Mouse (Mus musculus) sigmoid colon, adult 10 weeks (tissue): ENCODE measurements around the gene Fhod1. TPM values are rescaled to one million over a fixed set of nuclear protein-coding genes. Genes with fewer than 3 reads are reported as not detected.

Experiments used
- polyA plus RNA-seq: library from polyadenylated mRNA; stranded (reverse); fragments of 350-450 nt; fragmentation: Illumina TruSeq; extraction: RNeasy Lipid Tissue Mini Kit (QIAGEN cat#74804); gene quantifications from one replicate; pipeline ENCODE4 v1.2.3, GENCODE M21; 2014; ENCODE audit warnings: low read depth, low replicate concordance

Fhod1 gene
- 0.28 TPM for polyA plus RNA-seq

DNA sequence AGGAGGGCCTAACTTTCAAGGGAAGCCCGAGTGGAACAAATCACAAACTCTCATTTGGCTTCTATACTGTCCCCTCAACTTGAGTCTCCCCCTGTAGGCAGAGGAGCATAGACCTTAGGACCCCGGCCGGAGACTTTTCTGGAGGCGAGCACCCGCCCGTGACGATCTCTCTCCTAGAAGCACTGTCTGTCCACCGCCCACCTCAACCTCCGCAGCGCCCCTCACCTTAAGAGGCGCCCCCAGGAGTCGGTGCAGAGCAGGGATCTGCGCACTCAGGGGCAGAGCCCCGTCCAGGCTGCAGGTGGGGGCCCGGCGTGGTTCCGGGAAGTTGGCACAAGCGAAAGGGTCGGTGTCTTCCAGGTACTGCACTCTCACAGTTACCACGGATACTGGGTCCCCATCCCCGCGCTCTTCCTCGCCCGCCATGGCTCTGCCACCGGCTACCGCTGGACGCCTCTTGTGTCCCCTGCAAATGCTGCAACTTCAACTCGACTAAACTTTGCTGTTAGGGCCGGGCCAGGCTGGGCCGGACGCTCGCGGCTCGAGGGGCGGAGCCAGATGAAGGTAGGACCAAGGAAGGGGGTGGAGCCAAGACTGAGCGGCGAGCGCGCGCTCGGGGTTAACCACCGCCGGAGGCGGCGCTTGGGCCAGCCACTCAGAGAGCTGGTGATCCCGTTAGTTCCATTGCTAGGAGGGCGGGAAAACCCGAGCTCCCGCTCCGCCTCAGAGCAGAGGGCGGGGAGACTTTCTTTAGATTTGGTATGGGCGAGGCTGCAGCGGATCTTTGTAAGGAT lies at the start of gene Fhod1:
TSS of gene Fhod1 (minus strand) at position 526 of the 794 bp plus-strand sequence.

DNA sequence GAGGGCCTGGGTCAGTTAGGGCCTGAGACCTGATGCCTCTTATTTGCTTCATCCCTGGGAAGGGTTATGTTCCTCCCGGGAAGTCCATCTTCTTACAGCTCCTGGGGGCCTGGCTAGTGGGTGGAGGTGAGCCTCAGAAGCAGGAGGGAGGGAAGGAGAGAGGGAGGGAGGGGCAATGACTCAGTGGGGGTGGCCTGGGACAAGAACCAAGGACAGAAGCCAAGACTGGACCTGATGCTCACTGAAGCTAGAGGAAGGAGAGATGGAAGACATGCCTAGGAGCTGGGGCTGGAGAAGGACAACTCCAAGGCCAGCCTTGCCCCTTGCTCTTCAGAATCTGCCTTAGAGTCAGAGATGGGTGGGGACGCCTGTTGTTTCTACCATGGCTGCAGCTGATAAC lies 25.3 kb upstream of the Fhod1 start, which contains the start of gene Plekhg4:
TSS of gene Plekhg4 (plus strand) at position 243 of the 400 bp plus-strand sequence.

DNA sequence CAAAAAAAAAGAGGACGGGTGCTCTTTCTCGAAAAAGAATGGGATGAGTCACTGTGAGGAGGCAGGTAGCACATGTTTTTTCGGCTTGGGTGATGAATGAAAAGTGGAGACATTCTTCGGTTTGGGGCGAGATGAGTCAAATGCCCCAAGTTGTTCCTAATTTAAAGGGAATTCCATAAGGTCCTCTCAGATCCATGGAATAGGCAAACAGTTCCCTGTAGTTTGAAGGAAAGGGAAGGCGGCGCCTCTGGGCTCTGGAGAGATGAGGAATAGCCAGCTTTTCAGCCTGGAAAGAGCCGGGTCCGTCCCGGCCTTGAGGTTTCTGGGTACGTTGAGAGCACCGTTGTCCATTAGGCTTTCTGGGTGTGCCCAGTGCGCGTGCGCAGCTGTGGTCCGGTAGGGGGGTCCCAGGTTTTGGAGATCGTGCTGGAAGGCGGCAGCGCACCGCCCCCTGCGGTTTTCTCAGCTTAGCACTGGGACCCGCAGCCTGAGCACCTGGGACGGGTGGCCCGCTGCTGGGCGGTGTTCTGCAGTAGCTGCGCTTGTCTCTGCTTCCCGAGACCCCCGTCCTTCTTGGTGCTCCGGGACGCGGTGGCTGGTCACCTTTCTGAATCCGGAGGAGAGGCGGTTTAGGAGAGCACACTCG lies 820 bp upstream of the Fhod1 start, which contains the start of gene Slc9a5:
TSS of gene Slc9a5 (plus strand) at position 394 of the 646 bp plus-strand sequence.

DNA sequence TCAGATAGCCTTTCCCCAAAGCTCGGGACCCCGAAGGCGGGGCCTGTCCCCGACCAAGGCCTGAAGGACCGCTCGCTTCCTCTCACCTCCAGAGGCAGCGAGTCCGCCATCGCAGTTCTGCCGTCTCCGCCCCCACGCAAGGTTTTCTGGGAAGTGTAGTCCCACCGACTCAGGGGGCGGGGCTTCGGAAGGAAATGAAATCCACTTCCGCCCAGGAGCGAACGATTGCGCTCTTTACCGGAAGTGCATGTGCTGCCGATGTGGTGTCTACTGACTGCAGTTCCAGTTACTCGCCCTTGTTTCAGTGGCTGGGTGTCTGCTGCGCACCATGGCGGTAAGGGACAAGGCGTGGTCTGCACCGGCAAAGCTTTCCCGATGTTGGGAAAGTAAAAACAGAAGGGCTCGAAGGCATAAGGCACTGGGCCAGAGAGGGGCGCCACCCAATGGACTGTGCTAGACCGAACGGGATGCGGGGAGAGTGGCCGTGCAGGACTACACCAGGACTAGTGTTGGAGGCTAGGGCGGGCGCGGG lies 21.5 kb downstream of the Fhod1 start, which contains the start of the genes Lrrc29 and Tmem208:
TSS of gene Lrrc29 (minus strand) at position 138 of the 532 bp plus-strand sequence.
TSS of gene Tmem208 (plus strand) at position 214 of the 532 bp plus-strand sequence.

DNA sequence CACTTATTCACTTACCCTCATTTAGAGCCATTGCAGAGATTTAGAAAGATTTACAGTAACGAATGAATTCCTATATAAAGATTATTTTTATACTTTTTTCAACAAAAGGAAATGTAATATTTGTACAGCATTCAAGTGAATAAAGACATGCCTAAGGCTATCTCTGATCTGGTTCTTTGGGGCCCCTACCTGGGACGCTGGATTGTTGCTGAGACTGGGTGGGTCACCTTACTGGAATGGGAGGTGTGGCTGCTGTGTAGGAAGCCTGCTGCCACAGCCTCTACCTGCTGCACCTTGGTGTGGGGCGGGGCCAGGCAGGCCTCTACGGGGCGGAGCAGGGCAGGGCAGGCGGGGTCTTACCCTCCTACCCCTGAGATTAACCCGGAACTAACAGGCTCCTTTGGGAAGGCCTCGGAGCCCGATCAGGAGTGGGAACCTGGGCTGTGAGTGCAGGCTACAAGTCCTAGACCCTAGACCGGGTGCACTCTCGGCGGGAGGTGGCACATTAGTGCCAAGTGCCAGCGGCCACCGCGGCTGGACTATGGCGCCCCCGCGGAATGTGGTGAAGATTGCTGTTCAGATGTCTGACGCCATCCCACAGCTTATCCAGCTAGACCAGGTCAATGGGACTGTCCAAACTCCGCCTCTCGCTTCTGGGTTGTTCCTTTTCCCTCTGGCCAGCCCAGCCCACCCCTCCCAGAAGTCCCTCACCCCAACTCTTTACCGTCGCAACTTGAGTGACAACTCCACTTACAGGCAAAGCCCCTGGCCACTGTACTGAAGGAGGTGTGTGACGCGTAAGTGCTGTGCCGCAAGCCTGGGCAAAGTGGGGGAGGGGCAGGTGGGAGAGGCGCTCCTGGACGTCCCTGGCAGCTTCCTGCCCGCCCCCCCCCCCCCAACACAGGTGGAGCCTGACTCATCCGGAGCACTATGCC lies 42.3 kb downstream of the Fhod1 start, which contains the start of gene Elmo3:
TSS of gene Elmo3 (plus strand) at position 391 of the 935 bp plus-strand sequence.

DNA sequence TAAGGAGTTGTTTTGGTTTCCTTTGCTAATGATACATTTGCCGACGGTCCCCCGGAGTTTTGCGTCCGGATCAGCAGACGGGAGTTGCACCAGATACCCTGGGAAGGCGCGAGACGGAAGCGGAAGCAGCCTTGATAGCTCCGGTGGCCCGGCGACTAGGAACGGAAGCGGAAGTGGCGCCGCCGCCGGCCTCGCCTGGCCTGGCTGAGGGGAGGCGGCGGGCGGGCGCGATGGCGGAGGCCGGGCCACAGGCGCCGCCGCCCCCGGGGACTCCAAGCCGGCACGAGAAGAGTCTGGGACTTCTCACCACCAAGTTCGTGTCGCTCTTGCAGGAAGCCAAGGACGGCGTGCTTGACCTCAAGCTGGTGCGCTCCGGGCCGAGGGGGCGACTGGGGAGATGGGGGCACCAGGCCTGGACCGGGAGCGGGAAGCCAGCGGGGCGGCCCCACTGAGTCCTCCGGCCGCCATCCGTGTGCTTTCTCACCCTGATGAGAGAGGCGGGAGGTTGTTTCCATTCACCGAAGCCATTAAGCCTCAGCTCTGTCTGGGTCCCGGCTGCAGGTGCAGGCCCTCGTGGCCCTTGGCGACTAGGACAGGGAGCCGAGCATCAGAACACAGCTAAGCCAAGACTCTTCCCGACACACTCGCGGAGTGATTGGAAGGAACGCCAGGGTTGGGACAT lies 50.1 kb downstream of the Fhod1 start, which contains the start of gene E2f4:
TSS of gene E2f4 (plus strand) at position 153 of the 682 bp plus-strand sequence.

DNA sequence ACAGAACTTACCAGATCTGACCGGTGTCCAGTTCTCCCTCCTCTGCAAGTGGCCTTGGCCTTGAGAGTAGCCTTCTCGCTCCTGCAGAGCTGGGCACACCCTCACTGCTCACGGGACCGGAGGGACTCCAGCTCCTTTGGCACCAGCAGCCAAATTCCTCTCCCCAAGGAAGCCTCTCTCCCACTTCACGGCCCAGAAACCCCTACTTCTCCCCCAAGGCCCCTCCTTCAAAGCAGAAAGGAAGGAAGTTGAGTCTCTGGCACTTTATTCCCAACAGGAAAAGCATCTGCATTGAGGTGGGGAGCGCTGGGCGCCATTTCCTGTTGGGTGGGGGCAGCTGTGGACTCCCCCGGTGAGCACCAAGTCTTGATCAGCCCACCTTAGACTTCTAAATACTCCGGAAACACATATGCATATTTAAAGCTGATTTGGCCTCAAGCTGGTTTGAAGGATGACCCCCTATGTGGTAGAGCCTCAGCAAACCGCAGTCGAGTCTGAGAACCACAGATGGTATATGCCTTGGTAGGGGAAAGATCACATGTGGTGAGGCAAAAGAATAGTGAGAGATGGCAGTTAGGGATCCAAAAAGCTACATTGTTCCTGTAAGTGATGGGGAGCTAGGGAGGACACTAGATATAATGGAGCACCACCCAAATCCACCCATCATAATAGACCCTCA lies 51.7 kb downstream of the Fhod1 start, which contains the start of gene Exoc3l:
TSS of gene Exoc3l (minus strand) at position 207 of the 679 bp plus-strand sequence.

DNA sequence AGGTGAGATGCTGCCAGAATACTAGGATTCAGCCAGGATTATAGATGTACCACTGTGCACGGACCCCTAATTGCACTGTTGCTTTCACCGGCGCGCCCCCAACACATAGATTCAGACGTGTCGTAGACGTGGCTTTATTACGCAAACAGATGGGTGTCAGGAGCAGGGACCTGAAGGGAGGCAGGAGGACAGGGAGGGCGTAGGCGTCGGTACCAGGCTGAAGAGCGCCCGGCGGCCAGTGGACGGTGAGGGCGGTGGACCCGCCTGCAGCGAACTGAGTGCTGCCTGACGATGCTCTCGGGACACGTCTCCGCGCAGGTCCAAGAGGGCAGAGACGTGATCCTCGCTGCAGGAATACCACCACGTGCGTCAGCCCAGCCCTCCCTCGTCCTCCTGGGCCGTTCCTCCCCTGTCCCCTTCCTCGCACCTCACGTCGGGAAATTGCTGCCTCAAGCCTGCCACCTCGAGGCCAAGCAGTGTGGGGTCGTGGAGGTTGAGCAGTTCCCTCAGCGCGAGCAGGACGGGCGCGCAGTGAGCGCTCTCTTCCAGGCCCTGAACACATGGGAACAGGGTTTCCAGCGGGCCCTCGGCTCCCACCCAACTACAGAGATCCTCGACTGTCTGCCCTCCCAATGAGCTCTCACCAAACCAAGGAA lies 57.8 kb downstream of the Fhod1 start, which contains the start of gene 4931428F04Rik:
TSS of gene 4931428F04Rik (minus strand) at position 60 of the 656 bp plus-strand sequence.

Other genes starting within 250 kb of the Fhod1 start
- not detected for gene Ces4a, start 216.2 kb downstream of the Fhod1 start, polyA plus RNA-seq
- 162 TPM for gene Cbfb, start 177.3 kb downstream of the Fhod1 start, polyA plus RNA-seq
- 30.6 TPM for gene D230025D16Rik, start 122.8 kb downstream of the Fhod1 start, polyA plus RNA-seq
- 3.5 TPM for gene B3gnt9, start 92.8 kb downstream of the Fhod1 start, polyA plus RNA-seq
- gene Tradd, start 83.3 kb downstream of the Fhod1 start, polyA plus RNA-seq = 5.3 TPM
- 0.28 TPM for gene Fbxl8, start 83.3 kb downstream of the Fhod1 start, polyA plus RNA-seq
- gene Hsf4, start 78.2 kb downstream of the Fhod1 start, polyA plus RNA-seq = not detected
- gene Nol3, start 71.8 kb downstream of the Fhod1 start, polyA plus RNA-seq = 0.50 TPM
- 1.3 TPM for gene 4931428F04Rik, start 58.1 kb downstream of the Fhod1 start, polyA plus RNA-seq
- not detected for gene Exoc3l, start 51.9 kb downstream of the Fhod1 start, polyA plus RNA-seq
- gene E2f4, start 50.3 kb downstream of the Fhod1 start, polyA plus RNA-seq = 9.1 TPM
- gene Elmo3, start 42.4 kb downstream of the Fhod1 start, polyA plus RNA-seq = 6.4 TPM
- 0.13 TPM for gene Lrrc29, start 21.7 kb downstream of the Fhod1 start, polyA plus RNA-seq
- gene Tmem208, start 21.6 kb downstream of the Fhod1 start, polyA plus RNA-seq = 10.0 TPM
- 0.09 TPM for gene Slc9a5, start 890 bp upstream of the Fhod1 start, polyA plus RNA-seq
- gene Plekhg4, start 25.3 kb upstream of the Fhod1 start, polyA plus RNA-seq = not detected
- gene Kctd19, start 65.5 kb upstream of the Fhod1 start, polyA plus RNA-seq = not detected
- gene Lrrc36, start 65.6 kb upstream of the Fhod1 start, polyA plus RNA-seq = not detected
- gene Tppp3, start 123.6 kb upstream of the Fhod1 start, polyA plus RNA-seq = 1.1 TPM
- gene Zdhhc1, start 148.9 kb upstream of the Fhod1 start, polyA plus RNA-seq = 3.8 TPM
- gene Hsd11b2, start 170.8 kb upstream of the Fhod1 start, polyA plus RNA-seq = 68.5 TPM
- gene Atp6v0d1, start 218.1 kb upstream of the Fhod1 start, polyA plus RNA-seq = 23.0 TPM